ENCODE assay signal across 8 mouse cellular contexts in the genomic region with DNA sequence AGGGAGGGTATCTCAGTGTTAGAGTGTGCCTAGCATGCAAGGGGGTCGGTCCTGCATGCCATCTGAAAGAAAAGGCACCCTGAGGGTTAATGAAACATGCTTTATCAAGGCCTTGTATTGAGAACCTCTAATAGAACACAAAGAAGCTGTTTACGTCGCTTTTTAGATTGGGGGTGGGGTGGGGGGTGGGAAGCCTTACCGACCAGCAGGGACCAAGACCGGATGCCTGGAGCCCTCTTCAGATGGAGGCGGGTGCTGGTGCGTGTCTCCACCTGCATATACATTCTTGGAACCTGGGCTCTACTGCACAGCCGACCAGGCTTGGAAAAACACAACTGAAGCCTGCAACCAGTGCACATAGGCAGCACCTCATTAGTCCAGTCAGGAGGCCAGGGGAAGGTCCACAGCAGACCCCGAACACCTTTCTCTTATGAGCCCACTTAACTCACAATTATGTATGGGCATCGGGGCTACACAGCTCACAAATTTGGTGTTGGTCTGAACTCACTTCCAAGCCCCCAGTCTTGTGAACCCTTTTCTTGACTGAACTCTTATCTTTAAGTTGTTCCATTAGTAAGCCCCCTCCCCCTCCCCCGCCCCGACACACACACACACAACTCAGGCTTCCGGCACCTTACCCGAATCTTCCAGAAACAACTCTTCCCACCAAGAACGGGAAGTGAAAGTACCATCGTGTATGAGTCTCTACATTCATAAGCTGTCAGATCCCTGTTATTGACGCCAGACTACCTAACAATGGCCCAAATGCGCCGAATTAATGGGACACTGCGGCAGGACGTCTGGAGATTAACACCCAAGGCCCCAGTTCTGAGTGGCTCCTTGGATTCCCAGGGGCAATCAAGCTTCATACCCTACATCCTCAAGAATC. TPM values are rescaled to one million over a fixed set of nuclear protein-coding genes. Genes with fewer than 3 reads are reported as not detected.
A peak's percentile ranks its signal among the peaks of the same experiment; 100 is the strongest.
DNase-seq lines count a peak whose midpoint lies in the region; ATAC-seq and TF ChIP-seq lines count a peak whose summit lies in the region.

No protein-coding gene starts in this region.

- WGBS in heart, adult 2 months = 10% methylated on average over 21 of the region's 21 CpGs
- WGBS in lung, embryonic 15.5 days = 16% methylated on average over 21 of the region's 21 CpGs
- 26% methylated on average over 21 of the region's 21 CpGs for WGBS in stomach, embryonic 14.5 days

- no peak for TF ChIP-seq EP300 in heart, adult 2 months (IDR thresholded peaks at IDR 0.05; ENCODE audit: insufficient read depth, low read depth, low read length)

- no peaks in the 10 kb centered on the region for H3K36me3 ChIP-seq in heart, adult 2 months (ENCODE audit: control insufficient read depth, insufficient read depth, low read length)
- H3K36me3 ChIP-seq in ES-E14 (ENCODE audit: control insufficient read depth, insufficient read depth, low read length, poor library complexity, severe bottlenecking) = peaks cover 13% of the 10 kb centered on the region
- peaks cover 32% of the 10 kb centered on the region for H3K36me3 ChIP-seq in lung, embryonic 15.5 days
- H3K36me3 ChIP-seq in stomach, embryonic 14.5 days (ENCODE audit: control insufficient read depth, insufficient read depth, low read length) = peaks cover 27% of the 10 kb centered on the region

- H3K9me3 ChIP-seq in ES-E14 (ENCODE audit: control insufficient read depth, insufficient read depth, low read depth, low read length) = no peaks in the 10 kb centered on the region
- no peaks in the 10 kb centered on the region for H3K9me3 ChIP-seq in lung, embryonic 15.5 days
- H3K9me3 ChIP-seq in stomach, embryonic 14.5 days (ENCODE audit: control insufficient read depth, low read depth, low read length) = no peaks in the 10 kb centered on the region

- TF ChIP-seq CTCF in heart, adult 2 months (IDR thresholded peaks at IDR 0.05) = no peak

- H3K4me1 ChIP-seq in heart, adult 2 months (ENCODE audit: control insufficient read depth, insufficient read depth, low read length) = peaks cover 3% of the 10 kb centered on the region
- H3K4me1 ChIP-seq in ES-E14 (ENCODE audit: control insufficient read depth in 2 of 2, insufficient read depth in 2 of 2, low read length in 2 of 2, poor library complexity in 1 of 2) = peaks cover 0 to 7% of the 10 kb centered on the region in 2 experiments; a peak in 2 of 4 replicates
- peaks cover 25% of the 10 kb centered on the region for H3K4me1 ChIP-seq in lung, embryonic 15.5 days
- peaks cover 15% of the 10 kb centered on the region for H3K4me1 ChIP-seq in stomach, embryonic 14.5 days (ENCODE audit: control insufficient read depth, insufficient read depth, low read length)

- no peaks in the 10 kb centered on the region for H3K79me2 ChIP-seq in heart, adult 2 months (replicated peaks; ENCODE audit: control insufficient read depth, insufficient read depth, low read length)

- in situ Hi-C loops in ES-E14 (cut with MboI; ENCODE audit: low sequenced_read_pairs in 2 of 2, unreplicated experiment in 2 of 2) = no loop called here

- DNase-seq in heart, adult 2 months = no peak
- no peak for DNase-seq in heart, postnatal 36 days
- DNase-seq in ES-E14 (ENCODE audit: low read depth, low spot score) = no peak
- DNase-seq in adrenal gland, postnatal 25 days = no peak
- no peak for DNase-seq in adrenal gland, postnatal 14 days

- no peaks in the 10 kb centered on the region for H3K27me3 ChIP-seq in heart, adult 2 months (ENCODE audit: control insufficient read depth, insufficient read depth, low read length)
- no peaks in the 10 kb centered on the region for H3K27me3 ChIP-seq in lung, embryonic 15.5 days
- no peaks in the 10 kb centered on the region for H3K27me3 ChIP-seq in stomach, embryonic 14.5 days (ENCODE audit: control insufficient read depth, insufficient read depth, low read length)

- peak; percentile 29 to 67; a peak in 3 of 4 replicates for ATAC-seq in hematopoietic stem cell, adult 5-6 weeks (replicated peaks in 1 of 2; ENCODE audit: insufficient read depth in 1 of 2, low FRiP score in 2 of 2, low TSS enrichment in 1 of 2, low read depth in 1 of 2, poor library complexity in 2 of 2, severe bottlenecking in 2 of 2)
- ATAC-seq in lung, embryonic 15.5 days (ENCODE audit: borderline replicate concordance, extremely low read depth, low FRiP score, low TSS enrichment) = no peak
- ATAC-seq in stomach, embryonic 14.5 days (ENCODE audit: insufficient number of reproducible peaks, insufficient read depth, low FRiP score, low read depth) = peak; percentile 10; the same call in 1 of the 2 replicates

- peak overlapping the region; percentile 90 for H3K27ac ChIP-seq in heart, adult 2 months
- H3K27ac ChIP-seq in ES-E14 (ENCODE audit: insufficient read depth, low read depth, low read length, poor library complexity, severe bottlenecking) = no peak overlapping the region
- peak overlapping the region; percentile 86 for H3K27ac ChIP-seq in lung, embryonic 15.5 days
- peak overlapping the region; percentile 72; the same call in 1 of the 2 replicates for H3K27ac ChIP-seq in stomach, embryonic 14.5 days (ENCODE audit: low read length)

- peak overlapping the region; percentile 54 for H3K4me3 ChIP-seq in heart, adult 2 months
- H3K4me3 ChIP-seq in ES-E14 (ENCODE audit: insufficient read depth in 1 of 2, low read depth in 1 of 2, low read length in 2 of 2, poor library complexity in 1 of 2, severe bottlenecking in 1 of 2) = peak overlapping the region; percentile 92 to 96
- peak overlapping the region; percentile 93 for H3K4me3 ChIP-seq in lung, embryonic 15.5 days
- peak overlapping the region; percentile 67 for H3K4me3 ChIP-seq in stomach, embryonic 14.5 days (ENCODE audit: low read depth, low read length)

- no peak for TF ChIP-seq POLR2A in heart, adult 2 months (IDR thresholded peaks at IDR 0.05; ENCODE audit: insufficient read depth, low read depth, low read length)

- H3K4me2 ChIP-seq in lung, embryonic 15.5 days = peak overlapping the region; percentile 91
- peak overlapping the region; percentile 75 for H3K4me2 ChIP-seq in stomach, embryonic 14.5 days (replicated peaks; ENCODE audit: low read depth, low read length)

- intact Hi-C loops in heart, adult 2 months (cut with DNase I) = no loop called here
- intact Hi-C loops in heart, postnatal 36 days (cut with DNase I) = loop anchor here (2.0 kb wide), 1 partner anchor 20 kb away; no protein-coding TSS in a partner anchor

- H3K9ac ChIP-seq in heart, adult 2 months (ENCODE audit: low read depth, low read length) = peak overlapping the region; percentile 85
- H3K9ac ChIP-seq in ES-E14 (ENCODE audit: insufficient read depth, low read depth, low read length, poor library complexity, severe bottlenecking) = peak overlapping the region; percentile 88
- peak overlapping the region; percentile 76 for H3K9ac ChIP-seq in lung, embryonic 15.5 days
- H3K9ac ChIP-seq in stomach, embryonic 14.5 days (replicated peaks; ENCODE audit: low read depth, low read length) = peak overlapping the region; percentile 47

RNA-seq across cellular contexts. Expression of gene Cybc1, which starts 0.7 kb away (rescaled TPM):
- total RNA-seq in heart, adult 2 months (2021) = 1 to 10 TPM; 7.6 TPM
- polyA plus RNA-seq in heart, adult 2 months (2012; rRNA removed) = 10.4 and 15.2 TPM in 2 replicates
- 10 to 100 TPM in 1 of 2 experiments, 1 to 10 TPM in 1; 7.5 to 10.9 TPM for total RNA-seq in heart, postnatal 36 days (2021)
- 20.8 and 29.3 TPM in 2 replicates for total RNA-seq in ES-E14 (2012; rRNA removed)
- total RNA-seq in hematopoietic stem cell, adult 5-6 weeks (2017) = 26.7 and 47.8 TPM in 2 replicates
- polyA plus RNA-seq in lung, embryonic 15.5 days (2015; fragmentation: Nextera tagmentation; extraction: Ambion mirVana) = 35.2 and 35.3 TPM in 2 replicates
- polyA plus RNA-seq in stomach, embryonic 14.5 days (2014; fragmentation: Nextera tagmentation; extraction: Ambion mirVana) = 36.9 and 40.6 TPM in 2 replicates
- 21.1 and 24.8 TPM in 2 replicates for total RNA-seq in adrenal gland, postnatal 25 days (2021)
- total RNA-seq in adrenal gland, postnatal 14 days (2021) = 14.3 and 23.7 TPM in 2 replicates

RNA-seq across cellular contexts. Expression of gene Narf, which starts 8.7 kb away (rescaled TPM):
- 100 to 1,000 TPM in 1 of 2 experiments, 10 to 100 TPM in 1; 76.7 to 102 TPM for total RNA-seq in heart, adult 2 months (2021)
- polyA plus RNA-seq in heart, adult 2 months (2012; rRNA removed) = 91.4 and 145 TPM in 2 replicates
- total RNA-seq in heart, postnatal 36 days (2021) = 100 to 1,000 TPM in 1 of 2 experiments, 10 to 100 TPM in 1; 97.1 to 105 TPM
- 10.9 and 11.7 TPM in 2 replicates for total RNA-seq in ES-E14 (2012; rRNA removed)
- total RNA-seq in hematopoietic stem cell, adult 5-6 weeks (2017) = 27.1 and 28.9 TPM in 2 replicates
- polyA plus RNA-seq in lung, embryonic 15.5 days (2015; fragmentation: Nextera tagmentation; extraction: Ambion mirVana) = 47.7 and 51.9 TPM in 2 replicates
- polyA plus RNA-seq in stomach, embryonic 14.5 days (2014; fragmentation: Nextera tagmentation; extraction: Ambion mirVana) = 43.2 and 53.8 TPM in 2 replicates
- 23.4 and 33.1 TPM in 2 replicates for total RNA-seq in adrenal gland, postnatal 25 days (2021)
- total RNA-seq in adrenal gland, postnatal 14 days (2021) = 29.9 and 36.5 TPM in 2 replicates

RNA-seq across cellular contexts. Expression of gene Ogfod3, which starts 23.9 kb away (rescaled TPM):
- 10 to 100 TPM; 15.8 to 19.8 TPM for total RNA-seq in heart, adult 2 months (2021)
- polyA plus RNA-seq in heart, adult 2 months (2012; rRNA removed) = 12.5 and 15.8 TPM in 2 replicates
- total RNA-seq in heart, postnatal 36 days (2021) = 10 to 100 TPM; 14.7 to 19.1 TPM
- 16.3 and 23.2 TPM in 2 replicates for total RNA-seq in ES-E14 (2012; rRNA removed)
- total RNA-seq in hematopoietic stem cell, adult 5-6 weeks (2017) = 3.6 and 10.6 TPM in 2 replicates
- 25.7 and 27.9 TPM in 2 replicates for polyA plus RNA-seq in lung, embryonic 15.5 days (2015; fragmentation: Nextera tagmentation; extraction: Ambion mirVana)
- polyA plus RNA-seq in stomach, embryonic 14.5 days (2014; fragmentation: Nextera tagmentation; extraction: Ambion mirVana) = 28.0 and 34.7 TPM in 2 replicates
- 25.0 and 26.2 TPM in 2 replicates for total RNA-seq in adrenal gland, postnatal 25 days (2021)
- total RNA-seq in adrenal gland, postnatal 14 days (2021) = 23.0 and 24.6 TPM in 2 replicates

RNA-seq across cellular contexts. Expression of gene Hexdc, which starts 24.1 kb away (rescaled TPM):
- total RNA-seq in heart, adult 2 months (2021) = 1 to 10 TPM; 6.7 to 7.6 TPM
- polyA plus RNA-seq in heart, adult 2 months (2012; rRNA removed) = 10.1 and 15.6 TPM in 2 replicates
- total RNA-seq in heart, postnatal 36 days (2021) = 10 to 100 TPM in 1 of 2 experiments, 1 to 10 TPM in 1; 9.2 to 10.5 TPM
- 13.3 and 15.5 TPM in 2 replicates for total RNA-seq in ES-E14 (2012; rRNA removed)
- 9.6 and 12.0 TPM in 2 replicates for total RNA-seq in hematopoietic stem cell, adult 5-6 weeks (2017)
- polyA plus RNA-seq in lung, embryonic 15.5 days (2015; fragmentation: Nextera tagmentation; extraction: Ambion mirVana) = 5.9 and 8.8 TPM in 2 replicates
- 12.0 and 12.6 TPM in 2 replicates for polyA plus RNA-seq in stomach, embryonic 14.5 days (2014; fragmentation: Nextera tagmentation; extraction: Ambion mirVana)
- 9.2 and 17.1 TPM in 2 replicates for total RNA-seq in adrenal gland, postnatal 25 days (2021)
- 11.5 and 13.7 TPM in 2 replicates for total RNA-seq in adrenal gland, postnatal 14 days (2021)

RNA-seq across cellular contexts. Expression of gene Foxk2, which starts 31.4 kb away (rescaled TPM):
- 10 to 100 TPM; 20.3 to 22.0 TPM for total RNA-seq in heart, adult 2 months (2021)
- 13.6 and 19.4 TPM in 2 replicates for polyA plus RNA-seq in heart, adult 2 months (2012; rRNA removed)
- total RNA-seq in heart, postnatal 36 days (2021) = 10 to 100 TPM; 16.5 to 17.2 TPM
- total RNA-seq in ES-E14 (2012; rRNA removed) = 19.1 and 23.2 TPM in 2 replicates
- 20.8 and 34.6 TPM in 2 replicates for total RNA-seq in hematopoietic stem cell, adult 5-6 weeks (2017)
- polyA plus RNA-seq in lung, embryonic 15.5 days (2015; fragmentation: Nextera tagmentation; extraction: Ambion mirVana) = 7.8 and 8.7 TPM in 2 replicates
- polyA plus RNA-seq in stomach, embryonic 14.5 days (2014; fragmentation: Nextera tagmentation; extraction: Ambion mirVana) = 9.6 and 11.6 TPM in 2 replicates
- total RNA-seq in adrenal gland, postnatal 25 days (2021) = 38.7 and 51.6 TPM in 2 replicates
- total RNA-seq in adrenal gland, postnatal 14 days (2021) = 36.9 and 37.5 TPM in 2 replicates
